Mouse (Mus musculus) cerebellum, adult 11 months (tissue): ENCODE results near the gene Jmjd7.

ENCODE experiments used
- DNase-seq: peaks from one replicate; pipeline ENCODE4 v3.0.0; 2022

The Jmjd7 gene

DNA sequence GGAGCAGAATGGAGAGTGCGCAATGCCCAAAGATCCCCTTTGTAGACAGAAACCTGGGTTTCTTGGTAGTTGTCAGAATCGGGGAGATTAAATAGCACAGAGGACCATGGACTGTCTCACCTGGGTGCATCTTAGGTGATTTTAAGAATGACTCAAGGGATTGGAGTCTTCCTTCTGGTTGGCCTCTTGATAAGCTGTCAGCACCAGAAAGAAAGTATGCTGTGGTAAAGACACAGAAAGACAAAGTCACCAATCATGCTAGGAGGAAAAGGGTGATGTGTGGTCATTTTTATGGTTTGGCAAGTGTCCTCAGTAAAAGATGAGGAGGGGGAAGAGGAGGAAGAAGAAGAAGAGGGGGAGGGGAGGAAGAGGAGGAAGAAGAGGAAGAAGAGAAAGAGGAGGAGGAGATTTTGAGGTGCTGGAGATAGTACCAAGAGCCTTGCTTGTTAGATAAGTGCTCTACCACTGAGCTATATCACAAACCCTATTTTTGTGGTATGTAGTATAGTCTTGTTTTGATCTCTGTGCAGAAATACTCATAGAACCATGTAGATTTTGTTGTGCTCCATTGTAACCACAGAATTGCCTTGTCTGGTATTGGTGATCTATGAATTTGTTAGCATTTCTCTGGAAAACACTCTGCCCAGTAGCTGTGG lies 13.3 kb upstream of the Jmjd7 start:
- DNase-seq, result no peak

DNA sequence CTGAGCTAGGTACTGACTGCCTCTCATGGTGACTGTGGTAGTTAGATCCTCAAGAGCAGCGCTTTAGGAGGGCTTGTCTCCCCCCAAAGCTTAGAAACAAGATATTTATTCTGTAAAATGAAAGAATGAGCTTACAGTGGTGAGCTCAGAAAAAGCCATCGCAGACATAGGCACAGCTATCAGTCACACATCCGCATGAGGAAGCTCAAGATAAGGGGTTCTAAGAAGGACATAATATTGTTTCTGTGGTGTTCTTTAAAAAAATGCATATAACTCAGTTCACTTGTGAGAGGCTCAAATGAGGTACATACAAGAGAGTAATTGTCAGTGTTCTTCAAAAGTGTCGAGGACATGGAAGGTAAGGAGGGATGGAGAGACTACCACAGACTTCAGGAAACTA lies 11.4 kb upstream of the Jmjd7 start:
- no peak for DNase-seq

DNA sequence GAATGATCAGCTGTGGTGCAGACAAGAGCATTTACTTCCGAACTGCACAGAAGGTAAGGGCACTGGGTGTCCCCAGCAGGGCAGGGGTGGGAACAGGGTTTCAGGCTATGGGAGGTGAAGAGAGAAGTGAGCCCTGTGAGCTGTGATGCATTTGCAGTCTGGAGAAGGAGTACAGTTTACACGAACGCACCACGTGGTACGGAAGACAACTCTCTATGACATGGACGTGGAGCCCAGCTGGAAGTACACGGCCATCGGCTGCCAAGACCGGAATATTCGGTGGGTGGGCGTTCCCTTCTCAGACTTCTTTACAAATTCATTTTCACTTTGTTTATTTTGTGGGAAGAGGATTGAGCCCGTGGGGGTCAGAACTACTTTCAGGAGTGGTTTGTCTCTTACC lies 9.7 kb upstream of the Jmjd7 start:
- no peak for DNase-seq

DNA sequence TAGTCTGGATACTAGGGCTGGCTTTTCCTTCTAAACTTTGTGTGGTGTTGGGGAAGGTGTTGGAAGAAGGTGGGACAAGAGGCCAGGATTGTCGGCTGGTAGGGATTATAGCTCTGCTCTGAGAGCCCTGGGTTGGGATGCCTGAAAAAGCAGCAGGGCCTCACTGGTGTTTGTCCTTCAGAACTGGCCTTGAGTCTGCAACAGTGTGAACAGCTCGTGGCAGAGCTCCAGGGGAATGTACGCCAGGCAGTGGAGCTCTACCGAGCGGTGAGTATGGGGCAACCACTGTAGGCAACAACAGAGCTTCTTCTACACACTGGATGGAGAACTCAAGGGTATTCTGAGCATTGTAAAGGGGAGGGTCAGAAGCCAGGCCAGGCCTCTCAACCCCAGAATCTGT lies 2.9 kb upstream of the Jmjd7 start:
- DNase-seq, result no peak

DNA sequence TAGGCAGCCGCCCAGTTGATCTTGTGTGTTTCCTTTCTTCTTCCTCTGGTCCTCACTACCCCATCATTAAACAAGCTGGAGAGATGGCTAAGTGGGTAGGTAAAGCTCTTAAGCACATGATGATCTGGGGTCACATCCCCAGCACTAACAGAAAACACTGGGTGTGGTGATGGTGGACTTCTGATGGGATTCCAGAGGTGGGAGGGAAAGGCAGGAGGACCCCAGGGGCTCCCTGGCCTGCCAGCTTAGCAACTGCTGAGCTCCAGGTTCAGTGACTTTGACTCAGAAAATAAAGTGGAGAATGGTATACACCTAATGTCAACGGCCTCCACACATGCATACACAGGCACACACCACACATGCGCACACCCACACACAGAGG lies 658 bp downstream of the Jmjd7 start:
- no peak for DNase-seq

DNA sequence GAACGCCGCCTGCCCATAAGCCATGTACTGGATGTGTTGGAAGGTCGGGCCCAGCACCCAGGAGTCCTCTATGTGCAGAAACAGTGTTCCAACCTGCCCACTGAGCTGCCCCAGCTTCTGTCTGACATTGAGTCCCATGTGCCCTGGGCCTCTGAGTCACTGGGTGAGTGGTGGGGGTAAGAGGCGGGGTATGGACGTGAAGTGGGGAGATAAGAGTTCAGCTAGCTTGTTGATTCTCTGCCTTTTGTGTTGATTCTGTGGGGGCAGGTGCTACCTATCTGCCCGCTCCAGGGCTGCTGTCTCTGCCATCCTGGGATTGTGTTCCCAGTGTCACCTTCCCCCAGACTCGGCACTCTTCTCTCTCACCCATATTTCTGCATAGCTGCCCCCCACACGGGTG lies 3.1 kb downstream of the Jmjd7 start:
- DNase-seq, result no peak

DNA sequence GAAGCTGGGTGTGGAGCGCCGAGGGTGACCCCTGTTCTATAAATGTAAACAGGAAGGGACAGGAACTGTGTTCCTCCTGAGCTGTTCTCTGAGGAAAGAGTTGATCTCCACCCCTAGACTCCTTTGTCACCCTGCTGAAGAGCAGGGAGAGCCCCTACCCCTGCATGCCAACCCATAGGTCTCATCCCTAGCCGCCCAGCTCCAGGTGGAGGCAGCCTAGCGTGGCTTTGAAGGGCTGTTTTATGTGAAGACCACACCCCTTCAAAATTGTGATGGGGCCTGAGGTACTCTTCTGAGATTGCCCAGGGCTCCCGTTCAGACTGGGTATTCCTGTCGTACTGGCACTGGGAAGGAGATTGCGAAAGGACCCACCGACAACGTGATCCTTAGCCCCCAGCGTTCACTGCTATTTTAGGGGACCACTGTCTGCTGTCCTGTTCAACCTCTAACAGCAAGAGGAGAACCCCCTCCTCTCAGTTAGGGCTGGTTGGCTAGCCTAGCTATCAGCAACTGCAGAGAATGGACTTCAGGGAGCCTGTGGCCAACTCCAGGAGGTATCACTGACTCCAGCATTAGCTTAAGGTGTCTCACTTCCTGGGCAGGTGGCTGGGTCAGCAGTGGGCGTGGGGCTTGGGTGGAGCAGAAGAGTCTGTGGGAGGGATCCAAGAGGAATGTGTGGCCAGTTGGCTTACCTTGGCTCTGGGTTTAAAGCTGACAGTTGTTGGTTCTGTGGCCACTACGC lies 5.6 kb downstream of the Jmjd7 start, which contains the start of gene Pla2g4b:
TSS of gene Pla2g4b (plus strand) at position 692 of the 742 bp plus-strand sequence.
- no peak for DNase-seq

DNA sequence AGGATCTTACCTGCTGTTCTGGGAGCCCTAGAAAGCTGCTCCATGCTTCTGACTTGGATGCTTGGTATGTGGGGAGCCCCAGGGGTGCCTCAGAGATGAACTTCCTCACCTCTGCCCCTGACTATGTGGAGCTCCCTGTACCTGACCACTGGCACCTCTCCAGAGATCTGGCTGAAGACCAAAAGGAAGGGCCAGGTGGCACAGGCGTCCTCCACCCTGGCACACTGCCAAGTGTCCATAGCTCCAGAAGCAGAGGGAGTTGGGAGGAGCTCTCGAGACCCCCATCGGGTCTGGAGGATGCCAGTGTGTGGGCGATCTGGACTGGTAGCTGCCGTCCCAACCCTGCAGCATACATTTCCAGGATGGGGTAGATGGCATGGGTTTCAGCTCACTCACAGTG lies 6.4 kb downstream of the Jmjd7 start:
- peak; percentile 42 for DNase-seq

DNA sequence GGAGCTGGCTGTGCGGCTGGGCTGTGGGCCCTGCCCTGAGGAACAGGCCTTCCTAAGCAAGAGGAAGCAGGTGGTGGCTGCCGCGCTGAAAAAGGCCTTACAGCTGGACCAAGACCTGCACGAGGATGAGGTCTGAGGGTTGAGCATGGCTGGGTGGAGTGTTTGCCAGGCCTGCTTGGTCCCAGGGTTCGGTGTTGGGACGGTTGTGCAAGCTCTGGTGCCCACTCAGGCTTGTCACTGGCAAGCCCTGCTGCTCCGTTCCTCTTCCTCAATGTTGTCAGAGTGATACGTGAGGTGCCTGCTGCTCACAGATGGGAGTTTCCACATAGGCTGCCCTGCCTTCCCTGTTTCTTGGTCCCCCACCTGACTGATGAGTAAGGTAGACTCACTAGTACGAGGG lies 10.5 kb downstream of the Jmjd7 start:
- no peak for DNase-seq

DNA sequence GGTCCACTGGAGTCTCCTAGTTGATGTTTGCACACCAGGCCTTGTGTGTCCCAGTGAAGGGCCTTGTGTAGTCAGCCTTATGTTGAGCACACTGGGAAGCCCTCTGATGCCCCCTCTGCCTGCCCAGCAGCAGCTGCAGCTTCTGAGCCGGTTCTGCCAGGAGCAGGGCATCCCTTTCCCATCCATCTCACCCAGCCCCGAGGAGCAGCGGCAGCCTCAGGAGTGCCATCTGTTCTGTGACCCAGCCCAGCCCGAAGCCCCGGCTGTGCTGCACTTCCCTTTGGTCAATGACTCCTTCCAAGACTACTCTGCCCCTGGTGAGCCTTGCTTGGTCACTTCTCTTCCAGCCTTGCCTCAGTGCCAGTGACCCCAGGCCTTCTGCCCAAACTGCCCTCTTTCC lies 13.7 kb downstream of the Jmjd7 start:
- DNase-seq, result no peak

DNA sequence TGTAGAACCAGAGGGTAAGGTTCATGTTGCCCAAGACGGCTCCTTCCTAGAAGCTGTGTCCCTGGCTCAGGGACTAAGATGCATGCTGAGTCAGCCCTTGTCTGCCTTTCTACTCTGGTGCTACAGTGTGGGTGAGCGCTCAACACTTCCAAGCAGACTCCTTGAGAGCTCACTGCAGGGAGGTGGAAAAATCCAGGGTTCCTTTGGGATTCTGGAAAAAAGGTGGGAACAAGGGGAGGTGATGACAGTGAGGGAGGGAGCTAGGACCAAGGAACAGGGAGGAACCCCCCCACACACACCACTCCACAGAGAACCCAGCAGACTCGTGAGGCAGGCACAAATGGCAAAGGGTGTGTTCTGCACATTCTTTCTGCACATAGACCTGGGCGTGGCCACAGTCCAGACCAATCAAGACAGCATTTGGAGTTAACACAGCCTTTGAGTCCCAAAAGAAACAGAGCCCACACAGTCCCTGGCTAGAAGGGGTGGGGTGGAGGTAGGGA lies 16.9 kb downstream of the Jmjd7 start:
- no peak for DNase-seq

DNA sequence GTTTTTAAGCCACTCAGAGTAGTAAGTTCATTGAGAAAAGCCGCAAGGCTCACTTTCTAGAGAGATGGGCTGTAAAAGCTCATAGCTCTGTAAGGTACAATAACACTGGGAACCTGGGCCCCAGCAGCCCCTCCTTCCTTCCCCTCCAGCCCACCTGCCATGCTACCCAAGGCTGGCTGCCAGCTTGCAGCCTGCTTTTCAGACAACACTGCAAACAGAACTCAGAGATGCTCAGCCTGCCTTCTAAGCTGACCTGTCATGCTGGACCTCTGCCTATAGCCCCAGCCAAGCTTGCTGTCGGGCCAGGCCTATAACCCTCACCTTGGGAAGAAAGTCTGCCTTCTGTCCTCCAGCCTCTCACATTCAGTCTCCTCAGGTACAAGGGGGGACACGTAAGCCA lies 17.4 kb downstream of the Jmjd7 start:
- no peak for DNase-seq

DNA sequence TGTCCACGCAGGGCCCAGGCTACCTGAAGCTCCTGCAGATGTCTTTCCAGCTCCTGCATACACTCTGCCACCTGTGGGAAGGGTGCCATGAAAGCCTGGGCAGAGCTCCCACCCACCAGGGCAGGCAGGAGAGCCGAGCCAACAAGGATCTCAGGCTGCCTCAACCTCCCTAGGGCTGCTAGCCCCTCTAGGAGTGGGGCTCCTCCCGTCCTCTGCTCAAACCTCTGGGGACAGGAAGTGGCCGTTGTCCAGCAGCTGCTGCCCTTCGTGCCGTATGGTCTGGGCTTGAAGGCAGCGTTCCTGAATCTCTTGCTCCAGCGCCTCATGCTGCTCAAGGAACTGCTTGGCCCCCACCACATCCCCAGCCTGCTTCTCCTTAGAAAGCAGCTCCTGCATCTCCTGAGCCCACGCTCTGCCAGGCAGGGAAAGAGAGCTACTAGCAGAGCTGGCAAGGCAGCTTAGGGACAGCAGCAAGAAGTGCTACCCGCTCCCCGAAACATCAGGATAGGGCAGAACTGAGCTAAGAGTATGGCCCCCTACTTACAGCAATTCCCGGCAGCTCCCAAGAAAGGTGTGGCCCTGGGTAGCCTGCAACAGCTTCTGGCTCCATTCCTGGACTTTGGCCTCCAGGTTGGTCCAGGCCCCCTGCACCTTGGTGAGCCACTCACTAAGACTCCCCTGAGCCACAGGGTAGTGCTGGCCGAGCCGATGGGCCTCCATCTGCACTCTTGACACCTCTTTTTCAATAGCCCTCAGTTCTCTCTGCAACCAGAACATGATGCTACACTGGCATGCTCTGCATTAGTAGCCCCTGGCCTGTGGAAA lies 19.4 kb downstream of the Jmjd7 start:
- DNase-seq, result no peak

DNA sequence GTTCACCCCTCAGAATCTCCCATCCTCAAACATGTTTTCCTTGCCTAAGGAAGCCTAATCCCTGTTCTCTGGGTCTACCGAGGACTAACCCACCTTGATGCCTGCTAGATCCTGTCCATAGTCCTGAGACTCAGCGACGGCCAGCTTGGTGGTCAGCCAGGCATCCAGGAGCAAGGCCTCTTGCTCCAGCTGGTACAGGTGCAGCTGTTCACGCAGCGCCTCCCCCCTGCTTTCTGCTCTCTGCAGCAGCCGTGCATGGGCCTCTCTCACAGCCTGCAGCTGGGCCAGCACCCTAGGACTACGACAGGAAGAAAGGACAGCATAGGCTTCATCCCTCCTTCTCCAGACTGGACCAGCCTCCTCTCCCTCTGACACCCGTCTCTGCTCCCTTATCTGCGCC lies 20.9 kb downstream of the Jmjd7 start:
- no peak for DNase-seq

DNA sequence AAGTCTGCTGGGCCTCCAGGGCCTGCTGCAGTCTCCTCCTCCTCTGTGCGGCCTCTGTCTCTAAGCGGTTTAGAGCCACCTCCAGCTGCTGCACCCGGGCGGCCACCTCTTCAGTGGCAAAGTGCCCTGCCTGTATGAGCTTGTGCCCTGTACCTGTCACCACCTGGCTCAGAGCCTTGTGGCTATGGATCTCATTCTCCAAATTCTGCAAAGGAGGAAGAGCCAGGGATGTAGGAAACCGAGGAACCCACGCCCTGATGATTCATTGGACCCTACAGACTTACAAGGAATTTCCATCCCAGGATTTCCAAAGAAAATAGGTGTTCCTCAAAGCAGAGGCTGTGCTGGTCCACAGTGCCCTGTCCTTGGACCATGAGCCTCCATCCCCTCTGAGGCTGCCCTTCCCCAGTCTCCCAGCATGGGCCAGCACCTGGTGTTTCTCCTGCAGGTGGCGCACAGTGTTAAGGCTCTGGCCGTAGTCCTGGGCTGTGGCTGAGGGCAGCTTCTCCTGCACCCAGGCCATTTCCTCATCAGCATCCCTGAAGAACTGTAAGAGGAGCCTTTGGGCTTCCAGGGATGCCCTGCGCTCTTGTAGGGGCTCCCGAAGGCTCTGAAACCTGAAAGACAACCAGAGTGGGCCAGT lies 22.5 kb downstream of the Jmjd7 start:
- DNase-seq, result no peak

DNA sequence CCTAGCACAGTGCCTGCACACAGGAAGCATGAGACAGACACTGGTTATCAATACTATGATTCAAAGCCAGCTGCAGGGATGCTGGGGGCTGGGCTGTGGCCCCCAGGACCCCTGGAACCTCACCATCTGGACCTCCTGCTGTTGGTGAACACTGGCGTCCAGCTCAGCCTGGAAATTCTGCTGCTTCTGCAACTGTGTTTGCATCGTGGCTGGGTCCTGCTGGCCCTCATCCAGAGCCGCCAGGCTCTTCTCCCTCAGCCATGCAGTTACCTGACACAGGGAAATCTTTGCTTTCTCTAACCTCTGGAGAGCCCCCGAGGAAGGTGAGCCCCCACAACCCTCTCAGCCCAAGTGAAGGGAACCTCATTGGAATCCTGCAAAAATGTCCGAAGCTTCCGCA lies 24.1 kb downstream of the Jmjd7 start:
- DNase-seq, result no peak

DNA sequence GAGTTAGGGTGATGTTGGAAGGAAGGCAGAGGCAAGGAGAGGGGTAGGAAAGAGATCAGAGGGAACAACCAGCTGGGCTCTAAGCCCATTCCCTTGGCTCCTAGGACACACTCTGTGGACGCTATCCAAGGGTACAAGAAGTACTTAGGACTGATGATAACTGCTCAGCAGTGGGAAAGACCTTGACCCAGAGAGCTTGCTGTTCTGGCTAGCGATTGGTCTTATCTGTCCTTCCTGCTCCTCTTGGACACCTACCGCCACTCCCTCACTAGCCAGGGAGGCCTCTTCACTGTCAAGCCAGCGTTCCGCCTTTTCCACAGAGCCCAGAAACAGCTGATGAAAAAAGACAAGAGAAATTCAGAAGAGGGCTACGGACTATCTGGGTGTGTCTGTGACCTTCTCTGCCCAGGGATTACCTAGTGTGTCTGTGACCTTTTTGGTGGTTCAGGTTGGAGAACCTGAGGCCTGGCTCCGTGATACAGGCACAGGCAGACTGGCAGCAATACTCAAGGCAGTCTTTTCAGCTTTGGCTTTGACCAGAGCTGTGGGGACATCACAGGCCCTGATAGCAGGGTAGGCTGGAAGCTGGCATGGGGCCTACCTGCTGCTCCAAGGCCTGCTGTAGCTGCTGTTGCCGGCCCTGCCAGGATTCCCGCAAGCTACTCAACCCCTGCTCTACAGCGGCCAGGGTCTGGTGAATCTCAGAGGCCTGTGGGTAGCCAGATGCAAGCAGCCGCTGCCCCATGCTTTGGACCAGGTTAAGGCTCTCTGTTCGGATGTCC lies 27.7 kb downstream of the Jmjd7 start:
- no peak for DNase-seq

DNA sequence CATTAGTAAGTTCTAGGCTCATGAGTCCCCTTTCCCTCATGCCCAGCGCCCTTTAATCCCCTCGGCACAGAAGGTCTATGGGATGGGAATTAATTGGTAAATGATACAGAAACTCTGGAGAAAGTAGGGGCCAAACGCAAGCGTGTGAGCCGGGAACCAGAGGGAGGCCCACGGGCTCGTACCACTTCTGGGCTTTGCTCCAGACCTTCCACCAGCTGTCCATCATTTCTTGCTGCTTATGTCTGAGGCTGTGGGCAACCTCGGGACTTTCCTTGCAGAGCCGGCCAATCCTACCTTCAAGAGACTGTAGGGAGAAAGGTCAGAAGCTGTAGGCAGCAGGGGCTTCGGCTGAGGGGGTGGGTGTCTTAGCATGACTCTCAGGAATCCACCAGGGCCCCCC lies 28.6 kb downstream of the Jmjd7 start:
- DNase-seq, result no peak

DNA sequence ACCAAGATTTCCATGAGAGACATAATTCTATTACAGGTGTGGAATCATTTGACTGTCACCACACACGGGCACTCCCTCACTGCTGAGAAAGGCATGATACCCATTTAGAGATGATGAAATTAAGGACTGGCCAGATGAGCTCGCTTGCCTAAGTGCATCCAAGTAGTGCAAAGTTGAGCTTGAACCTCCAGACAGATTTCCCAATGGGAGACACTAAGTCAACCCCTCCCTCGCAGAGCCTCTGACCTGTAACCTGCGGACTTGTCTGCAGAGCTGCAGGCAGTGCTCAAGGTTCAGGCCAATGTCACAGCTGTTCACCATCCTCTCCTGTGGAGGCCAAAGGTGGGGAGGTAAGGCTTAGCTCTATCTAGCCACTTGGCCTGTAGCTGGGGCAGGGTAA lies 31.5 kb downstream of the Jmjd7 start:
- DNase-seq, result no peak

DNA sequence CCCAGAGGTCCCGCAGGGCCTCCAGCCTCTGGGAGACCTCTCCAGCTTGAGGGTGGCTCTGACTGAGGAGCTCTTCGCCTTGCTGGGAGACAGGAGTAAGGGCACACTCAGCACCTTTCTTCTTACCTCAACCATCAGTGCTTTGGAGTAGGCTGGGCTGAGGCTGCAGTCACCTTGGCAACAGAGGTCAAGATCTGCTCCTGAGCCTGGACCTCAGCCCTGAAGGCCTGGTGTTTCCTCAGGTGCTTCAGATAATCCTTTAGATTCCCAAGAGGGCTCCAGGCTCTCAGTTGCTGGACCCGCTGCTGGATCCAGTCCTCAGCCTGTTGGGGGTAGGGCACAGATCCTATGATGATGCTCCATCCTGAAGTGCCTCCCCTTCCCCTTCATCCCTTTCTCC lies 32.2 kb downstream of the Jmjd7 start:
- DNase-seq, result no peak

DNA sequence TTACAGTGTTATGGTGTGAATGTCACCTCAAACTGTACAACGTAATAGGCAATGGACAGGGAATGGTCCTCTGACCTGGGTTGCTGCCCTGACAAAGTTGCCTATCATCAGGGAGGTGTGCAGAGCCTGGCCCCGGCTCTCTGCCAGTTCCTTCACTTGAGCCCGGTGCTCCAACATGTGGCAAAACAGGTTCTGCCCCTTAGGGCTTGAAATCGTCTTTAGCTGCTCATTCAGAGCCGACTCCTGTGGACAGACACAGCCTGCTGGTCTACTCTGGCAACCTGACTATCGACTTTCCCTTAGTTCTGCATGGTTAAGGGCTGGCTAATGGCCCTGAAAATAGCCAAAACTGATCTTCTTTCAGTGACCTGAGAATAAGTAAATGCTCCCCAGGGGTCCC lies 32.9 kb downstream of the Jmjd7 start:
- DNase-seq, result no peak

DNA sequence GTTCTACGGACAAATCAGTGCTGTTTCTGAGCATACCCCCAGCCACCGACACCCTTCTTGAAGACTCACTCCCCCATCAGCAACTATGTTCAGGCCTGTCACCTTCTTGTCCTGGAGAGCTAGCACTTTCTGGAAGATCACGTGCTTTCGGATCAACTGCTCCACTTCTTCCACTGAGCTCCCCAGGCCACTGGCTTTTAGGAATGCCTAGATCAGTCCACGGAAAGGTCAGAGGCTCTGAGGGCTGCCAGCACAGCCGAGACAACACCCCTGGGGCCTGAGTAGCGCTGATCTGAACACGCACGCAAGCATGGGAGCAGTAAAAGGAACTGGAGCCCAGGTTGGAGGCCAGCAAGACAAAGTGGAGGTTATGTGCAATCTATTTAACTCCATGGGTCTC lies 33.4 kb downstream of the Jmjd7 start:
- no peak for DNase-seq

DNA sequence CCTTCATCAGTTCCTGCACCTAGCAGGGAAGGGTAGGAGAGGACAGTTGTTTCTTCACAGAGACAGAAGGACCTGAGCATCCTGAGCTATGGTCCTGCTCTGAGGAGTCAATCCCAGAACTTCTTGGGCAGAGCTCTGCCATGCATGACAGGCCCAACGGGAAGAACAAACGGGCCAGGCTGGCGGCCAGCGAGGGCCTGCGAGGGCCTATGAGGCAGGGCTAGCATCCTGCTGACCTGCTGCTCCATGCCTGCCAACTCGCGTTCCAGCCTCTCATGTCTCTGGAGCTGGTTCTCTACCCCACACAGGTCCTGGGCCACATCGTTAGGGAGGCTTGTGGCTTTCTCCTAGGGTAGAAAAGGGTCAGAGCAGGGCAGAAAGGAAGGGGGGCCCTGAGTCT lies 35.0 kb downstream of the Jmjd7 start:
- no peak for DNase-seq
